ENCODE assay signal across 22 mouse cellular contexts in genomic region chr5:74670877-74671276, GRCm38 (mm10). TPM values are rescaled to one million over a fixed set of nuclear protein-coding genes. Genes with fewer than 3 reads are reported as not detected.
"Had no signal": no experiment of that assay in that cellular context is flagged by ENCODE, and none has a peak within 500 bp of the region (broad histone marks: within the 10 kb centered on the region; RNA-seq: fewer than 3 reads in every experiment).

No protein-coding gene starts in this region.

- H3K4me2 ChIP-seq: kidney, embryonic 15.5 days; liver, embryonic 13.5 days; midbrain, embryonic 13.5 days; neural tube, embryonic 13.5 days had no signal

- ATAC-seq: midbrain, embryonic 13.5 days; midbrain, embryonic 16.5 days had no signal

- DNase-seq: kidney, adult 11 months; kidney, adult 8-10 months; kidney, postnatal 10 days; kidney, postnatal 36 days; layer of hippocampus, postnatal 36 days; liver, embryonic 13.5 days; right cerebral cortex, adult 18-20 months; right cerebral cortex, postnatal 14 days; right cerebral cortex, postnatal 4 days; thymus, adult 2 months; thymus, postnatal 14 days; thymus, postnatal 4 days had no signal

- H3K4me3 ChIP-seq: kidney, embryonic 15.5 days; left cerebral cortex, adult 2 months; liver, embryonic 13.5 days; megakaryocyte, embryonic 14.5 days; midbrain, embryonic 10.5 days; midbrain, embryonic 13.5 days; myocyte; neural tube, embryonic 13.5 days had no signal

- H3K9me3 ChIP-seq: kidney, embryonic 15.5 days; liver, embryonic 13.5 days; megakaryocyte, embryonic 14.5 days; midbrain, embryonic 10.5 days; midbrain, embryonic 13.5 days; neural tube, embryonic 13.5 days had no signal

- H3K27me3 ChIP-seq: kidney, embryonic 15.5 days; liver, embryonic 13.5 days; midbrain, embryonic 13.5 days; neural tube, embryonic 13.5 days had no signal

- H3K36me3 ChIP-seq: kidney, embryonic 15.5 days; liver, embryonic 13.5 days; midbrain, embryonic 10.5 days; midbrain, embryonic 13.5 days; neural tube, embryonic 13.5 days had no signal

- H3K4me1 ChIP-seq: kidney, embryonic 15.5 days; liver, embryonic 13.5 days; midbrain, embryonic 10.5 days; neural tube, embryonic 13.5 days had no signal

- H3K27ac ChIP-seq: kidney, embryonic 15.5 days; left cerebral cortex, adult 2 months; liver, embryonic 13.5 days; midbrain, embryonic 10.5 days; midbrain, embryonic 13.5 days; neural tube, embryonic 13.5 days; stomach, postnatal 0 days had no signal

- H3K9ac ChIP-seq: kidney, embryonic 15.5 days; liver, embryonic 13.5 days; midbrain, embryonic 13.5 days; neural tube, embryonic 13.5 days had no signal

RNA-seq across cellular contexts. Expression of gene Lnx1, which starts 31.8 kb away (rescaled TPM):
- total RNA-seq: monocyte, adult 5-6 weeks had no signal
